Mouse (Mus musculus) hindbrain, embryonic 16.5 days (tissue): ENCODE data around the gene Mylk. TPM values are rescaled to one million over a fixed set of nuclear protein-coding genes. Genes with fewer than 3 reads are reported as not detected.

Experiments
- ATAC-seq: fragments of 200-750 bp; cut with Nextera tagmentation; 2 replicates; pipeline ENCODE4 v1.8.0; 2017; ENCODE audit warnings: moderate TSS enrichment, moderate library complexity
- H3K27ac ChIP-seq: fragments of 300-500 bp; sonication (generic); 2 replicates; pipeline ENCODE4 v1.5.1; 2014; ENCODE audit warnings: low read depth, mild to moderate bottlenecking, control low read depth, low read length, moderate library complexity
- H3K27me3 ChIP-seq: fragments of 300-500 bp; sonication (generic); replicated peaks from 2 replicates; pipeline ENCODE4 v1.6.1; 2014; ENCODE audit warnings: low read length; ENCODE audit not compliant: control insufficient read depth, insufficient read depth
- H3K36me3 ChIP-seq: fragments of 300-500 bp; sonication (generic); 2 replicates; pipeline ENCODE4 v1.6.1; 2014; ENCODE audit warnings: mild to moderate bottlenecking, low read length, moderate library complexity, mixed read lengths; ENCODE audit not compliant: control insufficient read depth, insufficient read depth
- H3K4me1 ChIP-seq: fragments of 300-500 bp; sonication (generic); 2 replicates; pipeline ENCODE4 v1.6.1; 2014; ENCODE audit warnings: low read depth, low read length; ENCODE audit not compliant: control insufficient read depth, insufficient read depth
- H3K4me2 ChIP-seq: fragments of 300-500 bp; sonication (generic); 2 replicates; pipeline ENCODE4 v1.6.1; 2014; ENCODE audit warnings: mild to moderate bottlenecking, low read length, control low read depth, moderate library complexity
- H3K4me3 ChIP-seq: fragments of 300-500 bp; sonication (generic); 2 replicates; pipeline ENCODE4 v1.5.1; 2014; ENCODE audit warnings: mild to moderate bottlenecking, low read length, control low read depth, moderate library complexity
- H3K9ac ChIP-seq: fragments of 300-500 bp; sonication (generic); 2 replicates; pipeline ENCODE4 v1.6.1; 2014; ENCODE audit warnings: low read depth, mild to moderate bottlenecking, control low read depth, low read length, moderate library complexity
- H3K9me3 ChIP-seq: fragments of 300-500 bp; sonication (generic); 2 replicates; pipeline ENCODE4 v1.6.1; 2014; ENCODE audit warnings: mild to moderate bottlenecking, low read length, moderate library complexity; ENCODE audit not compliant: control insufficient read depth
- WGBS: fragments of 180-500 bp; shearing (Covaris S2); extraction: QIAGEN DNeasy Blood & Tissue Kit; methylation state at CpG from one replicate; pipeline ENCODE4 v1.1.7; 2014; 5-methylcytosine and 5-hydroxymethylcytosine counted together
- polyA plus RNA-seq: library from polyadenylated mRNA; unstranded; fragments of >200 nt; fragmentation: Nextera tagmentation; extraction: Ambion mirVana; gene quantifications from 2 replicates; pipeline ENCODE4 v1.2.1, GENCODE M21; 2015

Mylk gene
- polyA plus RNA-seq, 1 experiment from 2014 or later, result 4.6 TPM

DNA sequence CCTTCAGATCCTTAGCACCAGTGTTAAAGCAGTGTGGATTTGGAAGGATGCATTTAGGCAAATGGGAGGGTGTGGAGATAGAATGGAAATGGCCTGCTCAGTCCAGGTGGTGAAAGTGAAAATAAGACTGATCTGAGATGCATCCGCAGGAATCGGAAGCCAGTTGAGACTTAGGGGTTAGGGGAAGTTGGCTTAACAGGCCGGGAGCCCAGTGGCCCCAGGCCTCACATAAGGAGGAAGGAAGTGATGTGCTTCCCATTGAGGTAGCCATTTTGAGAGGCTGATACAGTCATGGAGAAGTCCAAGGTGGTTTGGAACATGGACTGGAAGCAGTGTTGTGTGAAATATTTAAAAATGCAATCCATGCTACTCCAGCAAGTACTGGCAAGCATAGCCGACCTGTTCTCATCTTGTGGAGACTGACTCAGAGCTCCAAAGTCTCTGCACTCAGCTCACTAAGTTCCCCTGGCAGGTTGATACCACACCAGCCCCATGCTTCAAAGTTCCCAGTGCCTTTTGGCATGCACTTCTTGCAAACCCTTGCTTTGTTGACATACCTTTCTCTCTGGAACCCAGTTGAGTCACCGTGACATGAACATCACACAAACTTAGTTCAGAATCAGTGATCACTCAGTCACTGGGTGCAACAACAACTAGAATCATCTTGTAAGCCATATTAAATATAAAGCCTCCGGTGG, 302.4 kb downstream of the Mylk start:
- Histone ChIP-seq H3K36me3 (0 out of 2 replicates have a peak, but pooled peaks cover 4% of the 10 kb centered on the region), H3K4me2 (no peak overlapping the region), H3K27me3 (no peaks in the 10 kb centered on the region; the same call in 1 of the 2 replicates), H3K9ac (no peak overlapping the region), H3K4me3 (no peak overlapping the region), H3K9me3 (no peaks in the 10 kb centered on the region), H3K4me1 (no peaks in the 10 kb centered on the region), H3K27ac (no peak overlapping the region)
- 94% methylated on average over 6 of the region's 6 CpGs for WGBS
- ATAC-seq, result no peak

- no peaks in the 10 kb centered on the region; the same call in 1 of the 2 replicates for H3K27me3 ChIP-seq
- no peak; the same call in 1 of the 2 replicates for ATAC-seq
- H3K9me3 ChIP-seq, result no peaks in the 10 kb centered on the region
- H3K4me1 ChIP-seq, result no peaks in the 10 kb centered on the region
- H3K4me3 ChIP-seq, result no peak overlapping the region
- no peak overlapping the region for H3K9ac ChIP-seq
- H3K27ac ChIP-seq, result no peak overlapping the region
- no peak overlapping the region for H3K4me2 ChIP-seq
- 40% methylated on average over 5 of the region's 5 CpGs for WGBS
- no peaks in the 10 kb centered on the region for H3K36me3 ChIP-seq
Measured at GRCm38 (mm10) chr16:35051066-35051465, 306.1 kb downstream of the Mylk start.

Other genes with a start within 250 kb of the Mylk start
- 20.9 and 23.3 TPM in 2 replicates for gene Kalrn, start 171.7 kb upstream of the Mylk start, polyA plus RNA-seq
- gene Ropn1, start 95.3 kb upstream of the Mylk start, polyA plus RNA-seq, result 0.30 TPM in 1 of 2 replicates, not detected in the other
- gene Ccdc14, start 54.6 kb upstream of the Mylk start, polyA plus RNA-seq, result 2.9 and 3.2 TPM in 2 replicates